Mouse (Mus musculus): ENCODE data around the gene Myl6b. TPM values are rescaled to one million over a fixed set of nuclear protein-coding genes. Genes with fewer than 3 reads are reported as not detected.
"Not testable (repeated sequence)": the region's sequence is repeated elsewhere in the genome, so short reads cannot be mapped to it uniquely, and the experiment has no call there.

Gene Myl6b
- polyA plus RNA-seq, 1 experiment from 2014 or later: 5.3 TPM

GRCm38 (mm10) chr10:128510301-128510700, 11.8 kb upstream of the Myl6b start:
- H3K4me2 ChIP-seq (ENCODE audit: low read length): no peak overlapping the region
- no peak overlapping the region for H3K4me3 ChIP-seq (replicated peaks; ENCODE audit: low read depth, low read length)
- no peaks in the 10 kb centered on the region; the same call in 1 of the 2 replicates for H3K27me3 ChIP-seq (ENCODE audit: control insufficient read depth, insufficient read depth, low read length)
- DNase-seq (no peak), ATAC-seq (ENCODE audit: low FRiP score, low TSS enrichment) (no peak)
- H3K27ac ChIP-seq (replicated peaks; ENCODE audit: low read depth, low read length): no peak overlapping the region
- no peaks in the 10 kb centered on the region for H3K4me1 ChIP-seq (ENCODE audit: control insufficient read depth, insufficient read depth, low read length)
- peaks cover 8% of the 10 kb centered on the region for H3K36me3 ChIP-seq (ENCODE audit: control insufficient read depth, insufficient read depth, low read length)
- no peaks in the 10 kb centered on the region for H3K9me3 ChIP-seq (ENCODE audit: control insufficient read depth, low read length)
- WGBS: 90% methylated on average over 11 of the region's 11 CpGs
- H3K9ac ChIP-seq (replicated peaks; ENCODE audit: low read length): no peak overlapping the region

GRCm38 (mm10) chr10:128509831-128510230, 11.3 kb upstream of the Myl6b start:
- 90% methylated on average over 4 of the region's 4 CpGs for WGBS
- ATAC-seq (ENCODE audit: low FRiP score, low TSS enrichment) (no peak), DNase-seq (no peak)
- Histone ChIP-seq H3K4me1 (ENCODE audit: control insufficient read depth, insufficient read depth, low read length) (no peaks in the 10 kb centered on the region), H3K4me3 (replicated peaks; ENCODE audit: low read depth, low read length) (no peak overlapping the region), H3K27ac (replicated peaks; ENCODE audit: low read depth, low read length) (no peak overlapping the region), H3K4me2 (ENCODE audit: low read length) (no peak overlapping the region), H3K36me3 (ENCODE audit: control insufficient read depth, insufficient read depth, low read length) (peaks cover 8% of the 10 kb centered on the region), H3K9me3 (ENCODE audit: control insufficient read depth, low read length) (no peaks in the 10 kb centered on the region), H3K27me3 (ENCODE audit: control insufficient read depth, insufficient read depth, low read length) (no peaks in the 10 kb centered on the region), H3K9ac (replicated peaks; ENCODE audit: low read length) (no peak overlapping the region)

- ATAC-seq (ENCODE audit: low FRiP score, low TSS enrichment): no peak
- 87% methylated on average over 9 of the region's 9 CpGs for WGBS
- Histone ChIP-seq H3K36me3 (ENCODE audit: control insufficient read depth, insufficient read depth, low read length) (peaks cover 8% of the 10 kb centered on the region), H3K27me3 (ENCODE audit: control insufficient read depth, insufficient read depth, low read length) (no peaks in the 10 kb centered on the region), H3K4me3 (replicated peaks; ENCODE audit: low read depth, low read length) (no peak overlapping the region), H3K4me1 (ENCODE audit: control insufficient read depth, insufficient read depth, low read length) (no peaks in the 10 kb centered on the region), H3K9ac (replicated peaks; ENCODE audit: low read length) (no peak overlapping the region), H3K27ac (replicated peaks; ENCODE audit: low read depth, low read length) (no peak overlapping the region), H3K9me3 (ENCODE audit: control insufficient read depth, low read length) (no peaks in the 10 kb centered on the region), H3K4me2 (ENCODE audit: low read length) (no peak overlapping the region)
- no peak for DNase-seq
Measured at GRCm38 (mm10) chr10:128509203-128509602, 10.7 kb upstream of the Myl6b start.

- ATAC-seq (ENCODE audit: low FRiP score, low TSS enrichment) (no peak), DNase-seq (no peak)
- Histone ChIP-seq H3K4me1 (ENCODE audit: control insufficient read depth, insufficient read depth, low read length) (no peaks in the 10 kb centered on the region), H3K36me3 (ENCODE audit: control insufficient read depth, insufficient read depth, low read length) (peaks cover 5% of the 10 kb centered on the region), H3K27ac (replicated peaks; ENCODE audit: low read depth, low read length) (no peak overlapping the region), H3K4me2 (ENCODE audit: low read length) (no peak overlapping the region), H3K4me3 (replicated peaks; ENCODE audit: low read depth, low read length) (no peak overlapping the region), H3K9me3 (ENCODE audit: control insufficient read depth, low read length) (no peaks in the 10 kb centered on the region), H3K9ac (replicated peaks; ENCODE audit: low read length) (no peak overlapping the region), H3K27me3 (ENCODE audit: control insufficient read depth, insufficient read depth, low read length) (no peaks in the 10 kb centered on the region)
- WGBS: 87% methylated on average over 9 of the region's 9 CpGs
Measured at GRCm38 (mm10) chr10:128508260-128508659, 9.8 kb upstream of the Myl6b start.

- Histone ChIP-seq H3K9ac (replicated peaks; ENCODE audit: low read length) (no peak overlapping the region), H3K27me3 (ENCODE audit: control insufficient read depth, insufficient read depth, low read length) (no peaks in the 10 kb centered on the region), H3K36me3 (ENCODE audit: control insufficient read depth, insufficient read depth, low read length) (peaks cover 3% of the 10 kb centered on the region; the same call in 1 of the 2 replicates), H3K4me2 (ENCODE audit: low read length) (no peak overlapping the region), H3K27ac (replicated peaks; ENCODE audit: low read depth, low read length) (no peak overlapping the region), H3K4me3 (replicated peaks; ENCODE audit: low read depth, low read length) (no peak overlapping the region), H3K4me1 (ENCODE audit: control insufficient read depth, insufficient read depth, low read length) (no peaks in the 10 kb centered on the region), H3K9me3 (ENCODE audit: control insufficient read depth, low read length) (no peaks in the 10 kb centered on the region)
- ATAC-seq (ENCODE audit: low FRiP score, low TSS enrichment) (no peak), DNase-seq (no peak)
- 96% methylated on average over 14 of the region's 14 CpGs for WGBS
Measured at GRCm38 (mm10) chr10:128505974-128506373, 7.5 kb upstream of the Myl6b start.

DNA sequence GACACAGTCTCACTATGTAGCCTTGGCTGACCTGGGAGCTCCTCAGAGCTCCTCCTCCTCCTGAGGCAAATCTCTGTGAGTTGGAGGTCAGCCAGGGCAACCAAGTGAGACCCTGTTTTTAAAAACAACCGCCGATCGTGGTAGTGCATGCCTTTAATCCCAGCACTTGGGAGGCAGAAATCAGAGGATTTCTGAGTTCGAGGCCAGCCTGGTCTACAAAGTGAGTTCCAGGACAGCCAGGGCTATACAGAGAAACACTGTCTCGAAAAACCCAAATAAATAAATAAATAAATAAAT, 6.8 kb upstream of the Myl6b start:
- H3K4me1 ChIP-seq (ENCODE audit: control insufficient read depth, insufficient read depth, low read length); H3K9me3 ChIP-seq (ENCODE audit: control insufficient read depth, low read length); H3K27ac ChIP-seq (replicated peaks; ENCODE audit: low read depth, low read length); H3K27me3 ChIP-seq (ENCODE audit: control insufficient read depth, insufficient read depth, low read length); H3K36me3 ChIP-seq (ENCODE audit: control insufficient read depth, insufficient read depth, low read length); H3K4me3 ChIP-seq (replicated peaks; ENCODE audit: low read depth, low read length); H3K4me2 ChIP-seq (ENCODE audit: low read length); DNase-seq; ATAC-seq (ENCODE audit: low FRiP score, low TSS enrichment); H3K9ac ChIP-seq (replicated peaks; ENCODE audit: low read length): not testable (repeated sequence)
- WGBS: 80% methylated on average over 5 of the region's 5 CpGs

DNA sequence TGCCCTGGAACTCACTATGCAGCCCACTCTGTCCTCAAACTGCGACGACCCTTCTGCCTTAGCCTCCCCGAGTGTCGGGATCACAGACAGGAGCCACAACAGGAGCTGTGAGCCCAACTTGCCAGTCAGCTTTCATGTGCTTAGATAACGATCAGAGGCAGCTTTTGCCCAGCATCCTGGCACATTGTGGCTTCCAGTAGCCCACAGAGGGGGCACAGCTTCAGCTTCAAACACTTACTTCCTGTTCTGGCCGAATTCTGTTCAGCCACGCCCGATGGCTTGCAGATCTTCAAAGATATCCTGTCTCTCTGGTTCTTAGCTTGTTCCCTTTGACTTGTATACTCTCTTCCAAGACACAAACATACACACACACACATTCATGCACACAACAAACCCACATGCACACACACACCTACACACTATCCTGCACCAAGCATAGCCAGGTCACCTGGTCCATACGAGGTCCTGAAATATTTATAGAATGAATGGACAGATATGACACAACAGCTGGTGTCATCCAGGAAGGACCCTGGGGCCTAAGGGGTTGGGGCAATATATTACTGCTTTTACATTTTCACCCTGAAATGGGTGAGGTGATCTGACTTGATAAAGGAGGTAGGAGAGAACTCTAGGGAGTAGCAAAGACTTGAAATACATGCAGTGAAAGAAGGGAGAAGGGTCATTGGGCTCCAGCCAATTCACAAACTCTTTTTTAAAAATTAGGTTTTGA, 6.3 kb upstream of the Myl6b start:
- Histone ChIP-seq H3K27ac (replicated peaks; ENCODE audit: low read depth, low read length) (no peak overlapping the region), H3K27me3 (ENCODE audit: control insufficient read depth, insufficient read depth, low read length) (no peaks in the 10 kb centered on the region), H3K4me1 (ENCODE audit: control insufficient read depth, insufficient read depth, low read length) (no peaks in the 10 kb centered on the region), H3K9ac (replicated peaks; ENCODE audit: low read length) (no peak overlapping the region), H3K36me3 (ENCODE audit: control insufficient read depth, insufficient read depth, low read length) (peaks cover 3% of the 10 kb centered on the region; the same call in 1 of the 2 replicates), H3K4me3 (replicated peaks; ENCODE audit: low read depth, low read length) (no peak overlapping the region), H3K4me2 (ENCODE audit: low read length) (no peak overlapping the region), H3K9me3 (ENCODE audit: control insufficient read depth, low read length) (no peaks in the 10 kb centered on the region)
- ATAC-seq (ENCODE audit: low FRiP score, low TSS enrichment) (no peak), DNase-seq (no peak)
- 86% methylated on average over 9 of the region's 9 CpGs for WGBS

GRCm38 (mm10) chr10:128504012-128504411, 5.5 kb upstream of the Myl6b start:
- Histone ChIP-seq H3K9me3 (ENCODE audit: control insufficient read depth, low read length) (no peaks in the 10 kb centered on the region), H3K9ac (replicated peaks; ENCODE audit: low read length) (no peak overlapping the region), H3K4me3 (replicated peaks; ENCODE audit: low read depth, low read length) (no peak overlapping the region), H3K27me3 (ENCODE audit: control insufficient read depth, insufficient read depth, low read length) (no peaks in the 10 kb centered on the region), H3K4me2 (ENCODE audit: low read length) (no peak overlapping the region), H3K4me1 (ENCODE audit: control insufficient read depth, insufficient read depth, low read length) (no peaks in the 10 kb centered on the region), H3K27ac (replicated peaks; ENCODE audit: low read depth, low read length) (no peak overlapping the region), H3K36me3 (ENCODE audit: control insufficient read depth, insufficient read depth, low read length) (peaks cover 3% of the 10 kb centered on the region; the same call in 1 of the 2 replicates)
- DNase-seq: no peak
- ATAC-seq (ENCODE audit: low FRiP score, low TSS enrichment): no peak
- 88% methylated on average over 3 of the region's 3 CpGs for WGBS

GRCm38 (mm10) chr10:128503532-128503931, 5.0 kb upstream of the Myl6b start:
- Histone ChIP-seq H3K4me3 (replicated peaks; ENCODE audit: low read depth, low read length) (no peak overlapping the region), H3K36me3 (ENCODE audit: control insufficient read depth, insufficient read depth, low read length) (peaks cover 3% of the 10 kb centered on the region; the same call in 1 of the 2 replicates), H3K4me1 (ENCODE audit: control insufficient read depth, insufficient read depth, low read length) (no peaks in the 10 kb centered on the region), H3K4me2 (ENCODE audit: low read length) (no peak overlapping the region), H3K9me3 (ENCODE audit: control insufficient read depth, low read length) (no peaks in the 10 kb centered on the region), H3K9ac (replicated peaks; ENCODE audit: low read length) (no peak overlapping the region), H3K27ac (replicated peaks; ENCODE audit: low read depth, low read length) (no peak overlapping the region), H3K27me3 (ENCODE audit: control insufficient read depth, insufficient read depth, low read length) (no peaks in the 10 kb centered on the region)
- DNase-seq: no peak
- ATAC-seq (ENCODE audit: low FRiP score, low TSS enrichment): no peak
- WGBS: 81% methylated on average over 8 of the region's 8 CpGs

Measured in midbrain, embryonic 14.5 days (tissue).